Mouse (Mus musculus) A20 (cell line): ENCODE measurements at regions not wholly inside any gene's neighbourhood (a gene's known extent, or its start where the extent isn't known, plus 50 kb on each side); places are given as distances from the start of the nearest gene placed in this dataset.
A peak's percentile ranks its signal among the peaks of the same experiment; 100 is the strongest.
"Not testable (repeated sequence)": the region's sequence is repeated elsewhere in the genome, so short reads cannot be mapped to it uniquely, and the experiment has no call there.

ENCODE experiments used
- DNase-seq: peaks from one replicate; pipeline ENCODE4 v3.0.0-alpha.2; 2011; ENCODE audit warnings: low read depth, low spot score

DNA sequence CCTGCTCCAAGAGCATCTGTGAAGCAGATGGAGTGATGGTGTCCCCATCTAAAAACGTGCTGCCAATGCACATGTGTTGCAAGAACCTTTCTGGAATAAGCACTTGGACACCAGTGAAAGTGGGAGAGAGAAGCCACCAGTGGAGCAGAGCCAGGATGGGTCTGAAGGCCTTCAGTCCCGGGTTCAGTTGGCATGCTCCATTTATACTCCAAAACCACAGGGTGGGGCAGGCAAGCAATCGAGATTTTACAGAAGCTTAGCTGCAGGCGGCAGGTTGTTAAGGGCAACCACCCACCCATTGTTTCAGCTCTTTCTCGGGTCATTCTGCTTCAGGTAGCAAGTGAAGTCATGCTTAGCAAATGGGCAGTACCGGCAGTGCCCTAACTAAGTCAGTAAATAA lies 51.8 kb upstream of the Sv2b start:
- no peak for DNase-seq

DNA sequence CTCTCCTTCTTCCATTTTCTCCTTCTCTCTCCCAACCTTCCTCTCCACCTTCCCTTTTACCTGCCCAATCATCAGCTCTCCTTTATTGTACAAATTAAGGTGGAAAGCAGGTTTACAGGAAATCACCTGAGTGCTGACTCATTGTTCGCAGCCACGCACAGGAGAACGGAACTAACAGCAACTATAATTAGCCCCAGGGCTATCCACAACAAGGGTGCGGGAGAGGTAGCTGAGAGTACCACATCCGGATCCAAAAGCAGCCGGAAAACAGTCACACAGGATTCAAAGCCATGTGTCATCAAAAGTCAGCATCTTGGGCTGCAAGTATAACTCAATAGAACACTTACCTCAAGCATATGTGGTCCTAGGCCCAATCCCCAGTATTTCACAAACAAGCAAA lies 53.5 kb upstream of the Sv2b start:
- peak; percentile 9 for DNase-seq

DNA sequence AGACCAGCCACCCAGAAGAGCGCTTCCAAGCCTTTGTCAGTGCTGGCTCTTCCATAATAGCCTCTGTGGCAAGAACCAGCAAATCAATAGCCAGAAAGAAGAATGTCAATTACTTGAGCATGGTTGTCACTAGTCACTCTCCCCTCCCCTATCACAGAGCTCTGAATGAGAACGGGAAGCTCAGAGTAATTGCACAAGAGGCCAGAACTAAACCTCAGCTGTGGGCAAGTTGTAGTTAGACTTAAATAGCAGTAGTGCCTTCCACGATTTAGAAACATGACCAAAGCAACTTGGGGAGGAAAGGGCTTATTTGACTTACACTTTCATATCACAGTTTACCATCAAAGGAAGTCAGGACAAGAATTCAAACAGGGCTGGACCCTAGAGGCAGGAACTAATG lies 56.4 kb upstream of the Sv2b start:
- no peak for DNase-seq

DNA sequence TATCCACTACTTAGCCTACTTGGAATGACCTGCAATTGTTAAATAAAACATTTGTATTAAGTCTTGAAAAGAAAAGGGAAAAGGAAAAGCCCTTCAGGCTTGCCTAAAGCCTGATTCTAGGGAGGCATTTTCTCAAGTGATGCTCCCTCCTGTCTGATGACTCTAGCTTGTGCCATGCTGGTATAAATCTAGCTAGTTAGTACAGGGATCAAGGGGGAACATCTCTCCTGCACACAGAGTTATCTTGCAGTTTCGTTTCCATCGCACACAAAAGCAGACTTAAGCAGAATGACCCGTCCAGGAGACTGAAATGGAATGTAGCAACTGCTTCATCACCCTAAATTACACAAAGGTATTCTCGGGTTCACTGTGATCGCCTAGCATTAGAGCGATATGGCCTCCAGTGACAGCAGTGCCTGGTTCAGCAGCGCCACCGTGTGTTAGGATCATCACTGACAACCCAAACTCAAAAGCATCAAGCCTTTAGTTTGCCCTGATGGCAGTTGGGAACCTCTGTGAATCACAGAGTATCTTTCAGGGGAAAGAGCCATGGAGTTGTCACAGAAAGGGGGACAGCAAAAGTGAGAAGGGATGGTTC lies 57.3 kb upstream of the Sv2b start:
- peak; percentile 75 for DNase-seq

DNA sequence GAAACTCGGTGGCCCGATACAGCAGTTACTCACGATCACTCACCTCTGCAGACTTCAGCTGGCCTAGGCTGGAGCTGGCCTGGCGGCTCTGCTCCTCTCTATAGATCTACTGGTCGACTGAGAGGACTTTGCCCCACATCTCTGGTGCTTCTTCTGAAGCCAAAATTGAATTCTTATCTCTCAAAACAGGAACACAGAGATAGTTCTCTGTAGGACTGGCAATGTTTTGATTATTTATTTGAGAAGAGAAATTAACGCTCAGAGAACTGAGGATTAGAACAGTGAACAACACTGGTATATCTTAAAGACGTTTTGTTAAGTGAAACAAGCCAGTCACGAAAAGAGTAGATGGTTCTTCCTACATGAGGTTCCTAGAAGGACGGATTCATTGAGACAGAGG lies 59.3 kb upstream of the Sv2b start:
- no peak for DNase-seq

DNA sequence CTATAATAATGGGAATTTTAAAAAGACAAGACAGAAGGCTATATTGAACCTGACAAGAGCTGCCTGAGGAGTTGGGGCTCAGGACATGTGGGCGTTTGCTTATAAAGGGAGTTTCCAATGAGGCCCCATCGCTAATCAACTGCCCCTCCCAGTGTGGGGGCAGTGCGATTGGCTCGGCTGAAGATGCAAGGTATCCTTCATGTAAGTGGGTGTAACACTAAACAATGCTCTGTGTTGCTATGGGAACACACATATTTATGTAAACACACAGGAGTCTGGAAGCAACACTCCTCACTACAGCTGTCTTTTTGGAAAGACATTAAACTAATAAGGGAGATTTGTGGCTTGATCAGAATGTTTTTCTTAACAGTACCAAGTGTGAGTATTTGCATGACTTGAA lies 60.3 kb upstream of the Sv2b start:
- DNase-seq = peak; percentile 16

DNA sequence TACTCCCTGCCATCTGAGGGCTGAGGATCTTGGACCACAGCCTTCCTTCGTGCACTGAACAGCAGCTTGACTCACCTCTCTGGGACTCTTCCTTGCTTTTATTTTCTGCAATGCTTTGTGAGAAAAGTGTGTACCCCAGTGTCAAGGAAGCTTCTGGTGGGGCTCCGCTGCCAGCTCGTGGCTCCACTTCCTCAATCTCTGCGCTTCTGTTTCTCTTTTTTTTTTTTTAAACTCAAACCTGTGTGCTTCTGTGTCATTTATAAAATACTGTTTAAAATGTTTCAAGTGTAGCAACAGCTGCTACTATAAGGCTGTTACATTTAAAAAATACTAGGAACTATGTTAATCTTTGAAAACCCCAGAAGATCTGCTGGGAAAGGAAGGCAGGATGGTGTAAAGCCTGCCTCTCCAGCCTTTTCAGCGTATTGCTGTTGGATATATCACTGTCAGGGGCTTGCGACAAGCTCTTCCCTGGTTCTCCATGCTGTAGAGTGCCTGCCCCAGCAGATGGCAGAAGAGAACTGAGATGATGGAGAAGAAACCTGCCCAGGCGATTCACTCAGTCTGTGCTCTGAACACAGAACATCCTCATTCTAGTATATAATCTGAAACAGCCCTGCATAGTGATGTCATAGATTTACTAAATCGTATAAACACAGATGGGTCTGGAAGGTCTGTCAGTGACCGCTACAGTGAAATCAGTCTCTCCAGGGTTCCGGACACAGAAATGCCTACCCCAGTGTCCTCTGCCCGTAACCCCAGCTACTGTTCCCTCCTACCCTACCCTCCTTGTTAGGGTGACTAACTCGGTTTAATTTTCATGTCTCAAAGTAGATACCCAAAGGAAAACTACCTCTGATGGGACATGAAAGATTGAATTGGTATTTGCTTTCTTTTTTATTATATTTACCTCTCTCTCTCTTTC lies 61.8 kb upstream of the Sv2b start:
- DNase-seq = peak; percentile 91

DNA sequence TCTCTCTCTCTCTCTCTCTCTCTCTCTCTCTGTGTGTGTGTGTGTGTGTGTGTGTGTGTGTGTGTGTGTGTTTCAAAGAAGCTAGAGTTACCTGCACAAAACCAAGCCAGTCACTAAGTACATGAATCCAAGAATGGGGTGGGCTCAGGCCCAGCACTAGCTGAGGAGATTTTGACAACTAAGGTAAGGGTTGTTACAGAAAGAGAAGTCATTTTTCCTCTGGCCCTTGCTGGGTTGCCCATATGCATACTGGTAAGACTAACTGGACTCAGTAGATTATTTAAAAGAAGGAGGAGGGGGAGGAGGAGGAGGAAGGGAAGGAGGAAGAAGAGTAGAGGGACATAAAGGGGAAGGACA lies 62.4 kb upstream of the Sv2b start:
- DNase-seq = peak; percentile 22

DNA sequence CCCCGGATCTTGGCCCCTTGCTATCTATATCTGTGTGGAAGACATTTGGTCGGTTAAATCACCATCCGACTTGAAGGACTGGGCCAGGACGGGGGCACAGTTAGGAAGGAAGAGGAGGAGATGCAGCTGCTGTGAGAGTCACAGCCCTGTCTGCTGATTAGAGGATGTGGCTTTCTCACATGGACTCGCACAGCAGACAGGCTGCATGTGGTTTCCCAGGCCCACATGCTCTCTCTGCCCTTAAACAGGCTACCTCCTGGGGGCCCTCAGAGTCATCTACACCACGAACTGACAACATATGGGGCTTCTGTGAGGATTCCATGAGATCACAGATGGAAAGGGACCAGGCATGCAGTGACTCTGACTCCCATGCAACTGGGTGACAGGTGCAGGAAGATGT lies 62.9 kb upstream of the Sv2b start:
- peak; percentile 53 for DNase-seq

DNA sequence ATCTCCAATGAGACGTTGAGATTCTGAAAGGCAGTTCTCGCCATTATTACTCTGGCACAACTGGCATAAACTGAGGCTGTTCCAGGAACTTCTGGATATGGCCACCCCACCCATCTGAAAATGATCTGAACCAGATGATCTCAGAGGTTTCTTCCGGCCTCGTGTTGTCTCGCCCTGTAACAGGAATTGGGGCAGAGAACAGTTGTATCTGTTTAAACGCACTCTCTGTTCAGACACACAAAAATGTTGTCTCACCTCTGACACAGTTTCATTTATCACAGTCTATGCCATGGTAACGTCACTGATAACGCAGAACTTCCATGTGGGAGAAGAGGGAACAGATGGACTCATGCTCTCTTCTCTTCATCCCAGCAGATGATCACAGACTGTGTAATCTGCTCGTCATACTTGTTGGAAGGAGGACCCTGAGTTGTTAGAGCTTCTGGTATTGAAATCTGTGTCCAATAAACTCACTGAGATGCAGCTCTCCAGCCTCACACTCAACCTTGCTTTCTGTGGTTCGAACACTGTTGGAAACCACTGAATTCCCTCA lies 63.9 kb upstream of the Sv2b start:
- no peak for DNase-seq

DNA sequence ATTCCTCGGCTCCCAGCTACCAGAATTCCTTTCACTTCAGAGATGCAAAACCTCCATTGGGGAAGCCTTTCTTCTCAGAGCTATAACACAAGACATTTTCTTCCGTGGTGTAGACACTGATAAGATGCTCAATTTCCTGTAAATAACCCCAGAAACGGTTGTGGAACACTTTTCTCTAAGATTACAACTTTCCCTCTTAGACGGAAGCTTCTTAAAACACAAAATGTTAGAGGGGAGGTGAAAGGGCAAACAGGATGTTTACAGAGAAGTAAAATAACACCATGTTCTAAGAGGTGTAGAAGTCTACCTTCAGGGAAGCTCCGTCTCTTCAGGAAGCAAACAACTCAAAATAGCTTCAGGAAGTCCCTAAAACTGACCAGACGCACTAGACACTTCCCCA lies 65.4 kb upstream of the Sv2b start:
- no peak for DNase-seq

DNA sequence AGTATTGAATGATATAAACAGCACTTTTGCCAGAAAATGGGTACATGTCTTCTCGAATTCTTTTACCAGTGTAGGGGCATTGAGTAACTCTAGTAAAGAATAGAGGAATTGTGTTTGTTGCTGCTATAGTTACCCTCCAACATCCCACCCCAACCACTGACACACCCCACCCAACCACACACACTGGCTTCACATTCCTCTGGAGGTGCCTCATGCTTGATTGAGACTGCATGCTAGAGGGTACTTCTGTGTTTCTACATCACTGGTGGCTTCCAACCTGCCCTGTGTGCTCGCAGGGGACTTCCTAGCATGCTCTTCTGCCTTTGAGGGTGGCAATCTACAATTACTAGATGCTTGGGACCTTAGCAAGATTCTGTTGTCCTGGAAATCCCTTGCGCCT lies 70.5 kb upstream of the Sv2b start:
- DNase-seq = no peak

DNA sequence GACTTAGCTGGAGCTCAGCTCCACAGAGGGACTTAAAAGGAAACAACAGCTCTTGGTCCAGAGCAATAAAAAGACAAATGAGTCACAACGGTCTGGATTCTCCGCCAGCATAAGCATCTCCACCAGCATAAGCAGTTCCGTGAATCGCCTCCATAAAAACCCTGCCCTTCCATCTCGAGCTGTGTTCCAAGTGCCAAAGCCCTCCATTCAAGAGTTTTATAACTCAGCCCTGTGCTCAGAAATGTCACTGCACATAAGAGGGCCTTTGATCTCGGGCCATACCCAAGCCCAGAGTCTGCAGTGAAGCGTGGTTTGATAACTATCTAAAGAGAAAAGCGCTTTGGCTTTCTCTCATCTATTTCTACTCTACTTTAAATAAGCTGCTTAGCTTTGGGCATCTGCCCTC lies 70.8 kb upstream of the Akap13 start:
- DNase-seq = no peak

DNA sequence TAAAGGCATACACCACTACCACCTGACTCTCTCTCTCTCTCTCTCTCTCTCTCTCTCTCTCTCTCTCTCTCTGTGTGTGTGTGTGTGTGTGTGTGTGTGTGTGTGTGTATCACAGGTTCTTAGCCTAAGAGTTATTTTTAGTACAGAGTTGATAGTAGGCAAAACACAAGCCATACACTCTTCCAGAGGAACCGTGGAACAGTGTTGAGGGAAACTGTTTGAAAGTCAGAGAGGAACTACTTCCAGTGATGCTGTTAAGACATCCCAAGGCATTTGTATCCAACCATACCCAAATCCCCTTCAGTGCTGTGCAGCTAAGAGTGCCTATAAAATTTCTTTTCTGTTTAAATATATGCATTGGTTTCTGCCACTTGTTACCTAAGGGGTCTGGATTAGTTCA lies 68.3 kb upstream of the Akap13 start:
- no peak for DNase-seq

DNA sequence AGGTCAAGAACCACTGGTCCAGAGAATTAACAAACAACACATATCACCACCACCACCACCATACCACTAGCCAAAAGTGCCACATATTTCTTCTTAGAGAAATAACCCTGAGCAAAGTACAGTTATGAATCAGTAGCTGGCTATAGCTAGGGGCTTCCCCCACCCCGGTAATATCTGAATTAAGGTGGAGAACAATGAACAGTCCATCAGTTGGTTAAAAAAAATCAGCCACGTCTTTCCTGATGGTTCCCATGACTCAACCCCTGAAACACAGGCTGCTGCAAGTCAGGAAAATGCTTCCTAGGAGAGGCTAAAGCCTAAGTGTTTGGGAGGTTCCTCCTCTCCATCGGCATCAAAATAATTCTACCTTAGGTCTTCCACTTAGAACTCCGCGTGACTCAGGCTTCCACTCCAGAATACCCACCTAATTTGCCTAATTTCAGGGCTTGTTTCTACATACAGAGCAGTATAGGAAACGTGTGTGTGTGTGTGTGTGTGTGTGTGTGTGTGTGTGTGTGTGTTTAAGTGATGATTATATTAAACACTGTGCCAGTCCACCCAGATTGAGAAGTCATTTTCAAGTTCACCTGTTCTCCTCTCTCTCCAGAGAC lies 67.4 kb upstream of the Akap13 start:
- peak; percentile 68 for DNase-seq

DNA sequence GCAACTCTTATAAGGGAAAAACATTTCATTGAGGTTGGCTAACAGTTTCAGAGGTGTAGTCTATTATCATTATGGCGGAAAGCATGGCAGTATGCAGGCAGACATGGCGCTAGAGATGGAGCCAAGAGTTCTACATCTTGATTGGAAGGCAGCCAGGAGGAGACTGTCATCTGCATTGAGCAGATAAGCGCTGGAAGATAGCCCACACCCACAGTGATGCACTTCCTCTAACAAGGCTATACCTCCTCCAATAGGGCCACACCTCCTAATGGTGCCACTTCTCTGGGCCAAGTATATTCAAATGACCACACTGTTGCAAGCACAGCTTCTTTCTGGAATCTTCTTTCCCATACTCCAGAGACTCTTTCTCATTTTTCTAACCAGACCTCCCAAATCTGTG lies 65.2 kb upstream of the Akap13 start:
- no peak for DNase-seq

DNA sequence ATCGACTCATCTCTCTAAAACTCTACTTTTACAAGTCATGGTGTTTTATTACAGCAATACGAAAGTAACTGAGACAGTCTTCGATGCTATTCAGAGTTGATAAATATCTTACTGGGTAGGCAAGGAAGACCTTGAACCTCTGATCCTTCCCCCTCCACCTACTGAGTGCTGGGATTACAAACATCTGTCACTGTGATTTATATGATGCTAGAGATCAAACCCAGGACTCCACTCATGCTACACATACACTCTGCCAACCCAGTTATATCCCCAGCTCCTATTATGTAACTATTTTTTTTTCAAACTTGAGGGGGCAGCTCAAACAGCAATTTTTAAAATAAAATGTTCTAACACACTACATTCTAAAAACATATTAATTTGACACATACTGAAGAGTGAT lies 62.6 kb upstream of the Akap13 start:
- DNase-seq = no peak

DNA sequence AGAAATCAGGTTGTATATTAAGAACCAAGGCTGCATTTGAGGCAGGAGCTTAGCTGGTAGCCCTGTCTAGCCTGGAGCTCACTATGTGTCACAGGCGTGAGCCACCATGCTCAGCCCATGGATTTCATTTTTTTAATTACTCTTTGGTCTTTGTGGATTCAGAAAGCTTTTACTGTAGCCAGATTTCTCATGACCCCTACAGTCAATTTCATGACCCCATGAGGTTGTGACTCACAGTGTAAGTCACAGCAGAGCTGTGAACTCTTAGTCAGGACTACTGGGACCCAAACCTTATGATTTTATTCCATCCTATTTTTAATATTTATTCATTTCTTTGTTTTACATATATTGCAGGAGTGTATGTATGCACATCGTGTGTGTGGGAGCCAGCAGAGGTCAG lies 61.9 kb upstream of the Akap13 start:
- DNase-seq = no peak

DNA sequence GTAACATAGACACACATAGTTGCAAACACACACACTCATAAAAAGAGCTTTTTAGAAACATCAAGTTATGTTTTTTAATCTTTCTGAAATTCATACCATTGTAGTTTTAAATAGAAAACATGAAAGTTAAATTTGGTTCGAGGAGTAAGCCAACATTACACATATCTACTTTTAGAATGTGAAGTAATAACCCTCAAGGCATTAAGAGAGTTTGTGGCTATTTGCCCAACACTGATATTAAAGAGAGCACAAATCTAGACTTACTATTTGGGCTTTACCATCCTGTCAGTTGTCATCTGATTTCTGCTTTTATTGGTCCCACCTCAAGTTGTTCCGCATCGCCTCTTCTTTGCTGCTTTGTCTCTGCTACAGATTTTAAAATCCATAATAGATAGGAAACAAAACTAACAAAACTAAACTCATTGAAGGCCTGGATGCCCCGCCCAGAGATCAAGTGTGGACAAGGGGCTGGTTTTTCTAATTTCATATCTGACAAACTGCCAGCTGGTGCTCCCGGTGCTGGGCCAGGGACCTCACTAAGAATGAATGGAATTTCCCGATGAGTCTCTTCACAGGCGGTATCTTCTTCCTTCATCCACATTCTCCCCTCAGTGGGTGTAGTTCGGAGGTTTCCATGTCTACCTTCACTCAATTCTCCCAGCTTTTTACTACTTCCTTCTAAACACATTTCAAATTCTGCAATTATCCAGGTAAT lies 60.3 kb upstream of the Akap13 start:
- DNase-seq = no peak

DNA sequence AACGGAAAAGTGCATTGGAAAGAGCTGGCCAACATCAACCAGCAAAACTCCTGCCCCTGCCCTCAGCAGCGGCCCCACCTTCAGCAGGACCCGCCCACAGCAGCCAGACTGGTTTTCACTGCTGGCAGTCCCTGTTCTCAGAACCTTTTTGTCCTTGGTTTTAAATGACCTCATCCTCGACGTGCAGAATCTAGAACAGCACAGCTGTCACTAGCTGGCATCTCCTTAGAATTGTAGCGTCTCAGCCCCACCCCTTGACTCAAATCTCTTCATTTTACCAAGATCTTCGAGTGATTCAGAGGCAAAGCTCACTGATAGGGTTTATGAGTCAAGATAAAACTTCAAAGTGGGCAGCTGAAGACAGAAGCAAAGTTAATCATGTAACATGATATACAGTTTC lies 57.8 kb upstream of the Akap13 start:
- DNase-seq = no peak

DNA sequence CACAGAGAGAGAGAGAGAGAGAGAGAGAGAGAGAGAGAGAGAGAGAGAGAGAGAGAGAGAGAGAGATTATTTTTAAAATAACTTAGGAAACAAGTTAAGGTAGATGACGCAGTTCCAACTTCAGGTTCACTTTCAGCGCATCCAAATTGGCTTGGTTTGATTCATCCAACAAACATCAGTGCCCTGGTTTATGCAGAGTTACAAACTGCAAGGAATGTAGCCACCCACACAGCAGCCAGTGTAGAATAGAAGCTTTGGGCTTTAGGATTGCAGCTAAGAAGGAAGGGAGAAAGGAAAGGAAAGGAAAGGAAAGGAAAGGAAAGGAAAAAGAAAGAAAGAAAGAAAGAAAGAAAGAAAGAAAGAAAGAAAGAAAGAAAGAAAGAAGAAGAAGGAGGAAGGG lies 56.9 kb upstream of the Akap13 start:
- DNase-seq = not testable (repeated sequence)
